Comparison of ENCODE assay signal across 9 mouse cellular contexts in genomic region chr1:170907111-170907455, GRCm38 (mm10). TPM values are rescaled to one million over a fixed set of nuclear protein-coding genes. Genes with fewer than 3 reads are reported as not detected.
A peak's percentile ranks its signal among the peaks of the same experiment; 100 is the strongest.
DNase-seq lines count a peak whose midpoint lies in the region; ATAC-seq and TF ChIP-seq lines count a peak whose summit lies in the region.
"Had no signal": no experiment of that assay in that cellular context is flagged by ENCODE, and none has a peak within 500 bp of the region (broad histone marks: within the 10 kb centered on the region; RNA-seq: fewer than 3 reads in every experiment).

No protein-coding gene starts in this region.

- H3K4me3 ChIP-seq in heart, embryonic 10.5 days = peak overlapping the region; percentile 67
- H3K4me3 ChIP-seq in ES-Bruce4 (ENCODE audit: low read depth, low read length) = peak overlapping the region; percentile 48; the same call in 1 of the 2 replicates
- peak overlapping the region; percentile 66 for H3K4me3 ChIP-seq in forebrain, embryonic 16.5 days (replicated peaks; ENCODE audit: low read length)
- H3K4me3 ChIP-seq in liver, embryonic 15.5 days (replicated peaks) = peak overlapping the region; percentile 40; the same call in 1 of the 2 replicates

- no peak for ATAC-seq in forebrain, embryonic 16.5 days
- no peak for ATAC-seq in liver, embryonic 15.5 days (ENCODE audit: insufficient read depth)

- no peak for TF ChIP-seq EP300 in ES-Bruce4 (IDR thresholded peaks at IDR 0.05; ENCODE audit: insufficient read depth, low read depth, low read length)

- H3K9me3 ChIP-seq in heart, embryonic 10.5 days = no peaks in the 10 kb centered on the region
- no peaks in the 10 kb centered on the region for H3K9me3 ChIP-seq in ES-Bruce4 (replicated peaks; ENCODE audit: control insufficient read depth, insufficient read depth, low read length, poor library complexity, severe bottlenecking)
- no peaks in the 10 kb centered on the region for H3K9me3 ChIP-seq in forebrain, embryonic 16.5 days (ENCODE audit: control insufficient read depth, low read length)
- no peaks in the 10 kb centered on the region for H3K9me3 ChIP-seq in liver, embryonic 15.5 days (replicated peaks)

- 18% methylated on average over 11 of the region's 11 CpGs for WGBS in heart, embryonic 10.5 days
- WGBS in forebrain, embryonic 16.5 days = 24% methylated on average over 11 of the region's 11 CpGs
- 24% methylated on average over 11 of the region's 11 CpGs for WGBS in liver, embryonic 15.5 days (ENCODE audit: insufficient replicate concordance)

- 0 out of 2 replicates have a peak overlapping the region, but pooled peaks have one; percentile 1 for H3K9ac ChIP-seq in ES-Bruce4 (ENCODE audit: low read depth, poor library complexity, severe bottlenecking)
- H3K9ac ChIP-seq in forebrain, embryonic 16.5 days (replicated peaks; ENCODE audit: low read depth, low read length) = peak overlapping the region; percentile 65
- no peak overlapping the region for H3K9ac ChIP-seq in liver, embryonic 15.5 days

- TF ChIP-seq POLR2A in ES-Bruce4 (IDR thresholded peaks at IDR 0.05; ENCODE audit: insufficient read depth, low read length) = no peak

- H3K36me3 ChIP-seq in heart, embryonic 10.5 days = no peaks in the 10 kb centered on the region
- no peaks in the 10 kb centered on the region for H3K36me3 ChIP-seq in ES-Bruce4 (ENCODE audit: control insufficient read depth, insufficient read depth, low read length, poor library complexity, severe bottlenecking)
- H3K36me3 ChIP-seq in forebrain, embryonic 16.5 days (ENCODE audit: control insufficient read depth, insufficient read depth) = no peaks in the 10 kb centered on the region
- H3K36me3 ChIP-seq in liver, embryonic 15.5 days (replicated peaks) = no peaks in the 10 kb centered on the region

- peaks cover 16% of the 10 kb centered on the region for H3K4me1 ChIP-seq in heart, embryonic 10.5 days
- H3K4me1 ChIP-seq in ES-Bruce4 (ENCODE audit: control insufficient read depth, insufficient read depth, low read length) = no peaks in the 10 kb centered on the region
- H3K4me1 ChIP-seq in forebrain, embryonic 16.5 days (replicated peaks; ENCODE audit: control insufficient read depth, insufficient read depth, low read length) = peaks cover 12% of the 10 kb centered on the region
- no peaks in the 10 kb centered on the region; the same call in 1 of the 2 replicates for H3K4me1 ChIP-seq in liver, embryonic 15.5 days (replicated peaks)

- peaks cover 92% of the 10 kb centered on the region for H3K27me3 ChIP-seq in heart, embryonic 10.5 days (ENCODE audit: insufficient read depth, poor library complexity, severe bottlenecking)
- no peaks in the 10 kb centered on the region for H3K27me3 ChIP-seq in ES-Bruce4 (ENCODE audit: control insufficient read depth, insufficient read depth, low read length, poor library complexity, severe bottlenecking)
- H3K27me3 ChIP-seq in forebrain, embryonic 16.5 days (replicated peaks; ENCODE audit: control insufficient read depth, insufficient read depth, low read length) = peaks cover 28% of the 10 kb centered on the region
- peaks cover 69% of the 10 kb centered on the region for H3K27me3 ChIP-seq in liver, embryonic 15.5 days

- peak overlapping the region; percentile 98 for H3K4me2 ChIP-seq in forebrain, embryonic 16.5 days (ENCODE audit: low read length)
- peak overlapping the region; percentile 62 for H3K4me2 ChIP-seq in liver, embryonic 15.5 days

- no peak for DNase-seq in heart, embryonic 10.5 days (ENCODE audit: low spot score)
- no peak for DNase-seq in heart, postnatal 4 days
- DNase-seq in c-Kit-positive CD71-positive TER-119-positive erythroid progenitor cells, embryonic 14.5 days (ENCODE audit: low spot score) = no peak
- DNase-seq in Muller cell, postnatal 12 days (ENCODE audit: inconsistent ontology term) = no peak
- no peak for DNase-seq in MN1 (ENCODE audit: low spot score)
- DNase-seq: kidney, adult 11 months had no signal

- H3K27ac ChIP-seq in heart, embryonic 10.5 days = peak overlapping the region; percentile 59; the same call in 1 of the 2 replicates
- H3K27ac ChIP-seq in ES-Bruce4 (ENCODE audit: insufficient read depth, low read length) = no peak overlapping the region
- no peak overlapping the region for H3K27ac ChIP-seq in forebrain, embryonic 16.5 days (ENCODE audit: low read length)
- no peak overlapping the region for H3K27ac ChIP-seq in liver, embryonic 15.5 days (replicated peaks)

- no peak for TF ChIP-seq CTCF in ES-Bruce4 (IDR thresholded peaks at IDR 0.05; ENCODE audit: low read depth, low read length)

RNA-seq across cellular contexts. Expression of gene Fcrlb, which starts 5.7 kb away (rescaled TPM):
- polyA plus RNA-seq in heart, embryonic 10.5 days (2016; fragmentation: Nextera tagmentation; extraction: Ambion mirVana) = not detected in 2 replicates
- not detected for total RNA-seq in heart, postnatal 4 days (2021)
- not detected in 2 replicates for polyA plus RNA-seq in ES-Bruce4 (2011; ENCODE audit: insufficient read depth, insufficient read length, low read depth, missing spikeins)
- 0.22 TPM in 1 of 2 replicates, not detected in the other for polyA plus RNA-seq in forebrain, embryonic 16.5 days (2015; fragmentation: Nextera tagmentation; extraction: Ambion mirVana)
- polyA plus RNA-seq in liver, embryonic 15.5 days (2015; fragmentation: Nextera tagmentation; extraction: Ambion mirVana) = 0.07 TPM in 1 of 2 replicates, not detected in the other

RNA-seq across cellular contexts. Expression of gene Fcrla, which starts 20.3 kb away (rescaled TPM):
- 0.08 TPM in 1 of 2 replicates, not detected in the other for polyA plus RNA-seq in heart, embryonic 10.5 days (2016; fragmentation: Nextera tagmentation; extraction: Ambion mirVana)
- total RNA-seq in heart, postnatal 4 days (2021) = under 1 TPM; 0.31 to 0.34 TPM
- polyA plus RNA-seq in ES-Bruce4 (2011; ENCODE audit: insufficient read depth, insufficient read length, low read depth, missing spikeins) = not detected in 2 replicates
- not detected in 2 replicates for polyA plus RNA-seq in forebrain, embryonic 16.5 days (2015; fragmentation: Nextera tagmentation; extraction: Ambion mirVana)
- polyA plus RNA-seq in liver, embryonic 15.5 days (2015; fragmentation: Nextera tagmentation; extraction: Ambion mirVana) = 0.46 and 0.48 TPM in 2 replicates

RNA-seq across cellular contexts. Expression of gene Dusp12, which starts 21.7 kb away (rescaled TPM):
- 28.9 and 37.9 TPM in 2 replicates for polyA plus RNA-seq in heart, embryonic 10.5 days (2016; fragmentation: Nextera tagmentation; extraction: Ambion mirVana)
- total RNA-seq in heart, postnatal 4 days (2021) = 10 to 100 TPM; 14.3 to 16.3 TPM
- polyA plus RNA-seq in ES-Bruce4 (2011; ENCODE audit: insufficient read depth, insufficient read length, low read depth, missing spikeins) = 43.1 and 45.9 TPM in 2 replicates
- 32.6 and 39.2 TPM in 2 replicates for polyA plus RNA-seq in forebrain, embryonic 16.5 days (2015; fragmentation: Nextera tagmentation; extraction: Ambion mirVana)
- 19.7 and 20.5 TPM in 2 replicates for polyA plus RNA-seq in liver, embryonic 15.5 days (2015; fragmentation: Nextera tagmentation; extraction: Ambion mirVana)

RNA-seq across cellular contexts. Expression of gene Gm26620, which starts 22.2 kb away (rescaled TPM):
- 0.67 TPM in 1 of 2 replicates, not detected in the other for polyA plus RNA-seq in heart, embryonic 10.5 days (2016; fragmentation: Nextera tagmentation; extraction: Ambion mirVana)
- total RNA-seq in heart, postnatal 4 days (2021) = under 1 TPM; 0.81 to 0.90 TPM
- polyA plus RNA-seq in ES-Bruce4 (2011; ENCODE audit: insufficient read depth, insufficient read length, low read depth, missing spikeins) = not detected in 2 replicates
- polyA plus RNA-seq in forebrain, embryonic 16.5 days (2015; fragmentation: Nextera tagmentation; extraction: Ambion mirVana) = 0.58 and 1.1 TPM in 2 replicates
- 0.30 TPM in 1 of 2 replicates, not detected in the other for polyA plus RNA-seq in liver, embryonic 15.5 days (2015; fragmentation: Nextera tagmentation; extraction: Ambion mirVana)

RNA-seq across cellular contexts. Expression of gene Atf6, which starts 39.5 kb away (rescaled TPM):
- polyA plus RNA-seq in heart, embryonic 10.5 days (2016; fragmentation: Nextera tagmentation; extraction: Ambion mirVana) = 10.9 and 16.0 TPM in 2 replicates
- 10 to 100 TPM; 41.2 to 41.6 TPM for total RNA-seq in heart, postnatal 4 days (2021)
- polyA plus RNA-seq in ES-Bruce4 (2011; ENCODE audit: insufficient read depth, insufficient read length, low read depth, missing spikeins) = 23.7 and 24.1 TPM in 2 replicates
- polyA plus RNA-seq in forebrain, embryonic 16.5 days (2015; fragmentation: Nextera tagmentation; extraction: Ambion mirVana) = 7.7 and 8.1 TPM in 2 replicates
- 6.4 TPM in 2 replicates for polyA plus RNA-seq in liver, embryonic 15.5 days (2015; fragmentation: Nextera tagmentation; extraction: Ambion mirVana)
